Mouse (Mus musculus) embryonic facial prominence, embryonic 11.5 days (tissue): ENCODE measurements around the gene Ifit1bl2. TPM values are rescaled to one million over a fixed set of nuclear protein-coding genes. Genes with fewer than 3 reads are reported as not detected.

Source experiments
- ATAC-seq: fragments of 200-750 bp; cut with Nextera tagmentation; replicated peaks from 2 replicates; pipeline ENCODE4 v1.8.0; 2017; ENCODE audit warnings: low read depth; ENCODE audit not compliant: insufficient number of reproducible peaks, low FRiP score, low TSS enrichment
- DNase-seq: peaks from one replicate; pipeline ENCODE4 v3.0.0-alpha.2; 2015; ENCODE audit warnings: low spot score
- H3K27ac ChIP-seq: fragments of 300-500 bp; sonication (generic); replicated peaks from 2 replicates; pipeline ENCODE4 v1.5.1; 2014; ENCODE audit warnings: mild to moderate bottlenecking, low read depth, low read length, control low read depth
- H3K27me3 ChIP-seq: fragments of 300-500 bp; sonication (generic); 2 replicates; pipeline ENCODE4 v1.6.1; 2014; ENCODE audit warnings: mild to moderate bottlenecking, low read length, moderate library complexity, mixed read lengths; ENCODE audit not compliant: control insufficient read depth, insufficient read depth
- H3K36me3 ChIP-seq: fragments of 300-500 bp; sonication (generic); replicated peaks from 2 replicates; pipeline ENCODE4 v1.6.1; 2014; ENCODE audit warnings: low read depth, mild to moderate bottlenecking, low read length, moderate library complexity, mixed read lengths; ENCODE audit not compliant: control insufficient read depth, insufficient read depth
- H3K4me1 ChIP-seq: fragments of 300-500 bp; sonication (generic); 2 replicates; pipeline ENCODE4 v1.6.1; 2014; ENCODE audit warnings: low read length, mixed read lengths; ENCODE audit not compliant: control insufficient read depth, insufficient read depth
- H3K4me2 ChIP-seq: fragments of 300-500 bp; sonication (generic); 2 replicates; pipeline ENCODE4 v1.6.1; 2014; ENCODE audit warnings: low read depth, mild to moderate bottlenecking, control low read depth, low read length, moderate library complexity
- H3K4me3 ChIP-seq: fragments of 300-500 bp; sonication (generic); 2 replicates; pipeline ENCODE4 v1.5.1; 2014; ENCODE audit warnings: low read depth, low read length, control low read depth
- H3K9ac ChIP-seq: fragments of 300-500 bp; sonication (generic); replicated peaks from 2 replicates; pipeline ENCODE4 v1.6.1; 2014; ENCODE audit warnings: mild to moderate bottlenecking, control low read depth, low read length
- H3K9me3 ChIP-seq: fragments of 300-500 bp; sonication (generic); replicated peaks from 2 replicates; pipeline ENCODE4 v1.6.1; 2016; ENCODE audit warnings: mild to moderate bottlenecking, low read length, inconsistent platforms, mixed read lengths; ENCODE audit not compliant: control insufficient read depth
- WGBS: fragments of 180-500 bp; shearing (Covaris S2); extraction: QIAGEN DNeasy Blood & Tissue Kit; methylation state at CpG from one replicate; pipeline ENCODE4 v1.1.7; 2014; 5-methylcytosine and 5-hydroxymethylcytosine counted together
- polyA plus RNA-seq: library from polyadenylated mRNA; unstranded; fragments of >200 nt; fragmentation: Nextera tagmentation; extraction: Ambion mirVana; gene quantifications from 2 replicates; pipeline ENCODE4 v1.2.1, GENCODE M21; 2014

Ifit1bl2 gene
- polyA plus RNA-seq, 1 experiment from 2014 or later = 0.08 TPM

DNA sequence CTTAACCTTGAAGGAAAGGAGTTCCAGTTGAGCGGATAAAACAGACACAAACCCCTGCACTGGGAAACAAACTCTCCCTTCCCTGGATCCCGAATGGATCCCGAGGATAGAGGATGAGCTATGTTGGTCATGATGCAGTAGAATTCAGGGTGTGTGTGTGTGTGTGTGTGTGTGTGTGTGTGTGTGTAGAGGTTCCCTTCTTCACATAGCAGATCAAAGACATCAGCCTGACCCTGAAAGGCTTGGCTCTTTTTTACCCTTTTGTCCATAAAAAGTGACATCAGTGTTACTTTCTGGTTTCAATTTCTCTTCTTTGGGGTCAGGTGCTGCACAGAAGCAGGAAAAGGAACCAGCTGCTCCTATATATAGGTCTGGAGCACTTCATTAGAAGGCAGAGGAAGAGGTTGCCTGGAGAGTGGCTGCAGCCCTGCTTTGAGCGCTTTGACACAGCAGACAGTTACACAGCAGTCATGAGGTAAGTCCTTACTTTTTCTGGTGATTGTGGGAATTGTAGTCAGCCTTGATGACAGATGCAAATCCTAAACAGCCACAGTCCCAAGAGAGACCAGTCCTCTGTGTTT, 70.6 kb downstream of the Ifit1bl2 start:
- Histone ChIP-seq H3K4me3 (no peak overlapping the region), H3K36me3 (no peaks in the 10 kb centered on the region), H3K4me1 (no peaks in the 10 kb centered on the region), H3K9me3 (no peaks in the 10 kb centered on the region), H3K4me2 (no peak overlapping the region), H3K27ac (no peak overlapping the region), H3K9ac (no peak overlapping the region), H3K27me3 (no peaks in the 10 kb centered on the region)
- DNase-seq (no peak), ATAC-seq (no peak)
- WGBS = 72% methylated on average over 4 of the region's 4 CpGs

DNA sequence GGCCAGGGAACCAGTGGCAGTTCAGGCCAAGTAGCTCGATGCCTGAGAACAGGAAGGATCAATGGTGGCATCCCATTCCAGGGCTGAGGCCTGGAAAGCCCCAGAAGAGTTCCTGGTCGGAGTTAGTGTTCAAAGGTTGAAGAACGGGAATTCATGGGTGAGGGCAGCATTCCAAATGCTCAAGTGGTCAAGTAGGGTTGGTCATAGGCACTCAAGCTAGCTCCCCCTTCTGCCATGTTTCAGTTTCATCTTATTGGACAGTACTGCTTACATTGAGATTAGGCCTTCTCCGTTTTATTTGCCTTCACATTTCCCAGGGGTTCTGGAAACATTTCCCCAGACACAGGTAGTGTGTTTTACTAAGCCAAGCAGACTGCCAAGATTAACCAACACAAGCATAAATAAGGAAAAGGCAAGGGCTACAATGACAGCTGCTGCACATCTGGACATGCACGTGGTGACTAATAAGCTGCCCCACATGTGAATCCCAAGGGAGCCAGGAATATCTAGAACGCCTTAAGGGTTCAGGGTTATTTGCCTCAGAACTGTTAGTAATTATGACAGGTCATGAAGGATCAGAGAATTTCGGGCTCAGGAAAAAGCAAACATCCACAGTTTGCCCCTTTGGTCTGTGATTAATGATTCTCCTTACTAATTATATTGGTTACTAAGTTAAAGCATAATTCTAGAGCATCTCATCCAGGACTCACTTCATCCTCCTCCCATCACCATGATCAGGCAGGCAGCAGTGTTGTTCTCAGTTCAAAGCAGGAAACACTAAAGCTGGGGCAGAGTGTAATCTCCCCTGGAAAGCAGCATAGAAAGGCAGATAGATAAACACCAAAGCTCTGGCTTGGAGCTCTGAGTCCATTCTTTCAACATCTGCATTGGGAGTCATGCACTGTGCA, 71.3 kb downstream of the Ifit1bl2 start:
- H3K9ac ChIP-seq = no peak overlapping the region
- DNase-seq = no peak
- no peak overlapping the region for H3K4me2 ChIP-seq
- H3K27ac ChIP-seq = no peak overlapping the region
- WGBS = 59% methylated on average over 7 of the region's 7 CpGs
- no peaks in the 10 kb centered on the region for H3K9me3 ChIP-seq
- no peak overlapping the region for H3K4me3 ChIP-seq
- H3K27me3 ChIP-seq = no peaks in the 10 kb centered on the region
- no peaks in the 10 kb centered on the region for H3K4me1 ChIP-seq
- no peak for ATAC-seq
- H3K36me3 ChIP-seq = no peaks in the 10 kb centered on the region

Other genes starting within 250 kb of the Ifit1bl2 start
- gene Ch25h, start 165.6 kb downstream of the Ifit1bl2 start, polyA plus RNA-seq = 1.1 and 2.3 TPM in 2 replicates
- 34.8 and 35.6 TPM in 2 replicates for gene Lipa, start 113.3 kb downstream of the Ifit1bl2 start, polyA plus RNA-seq
- gene Ifit2, start 90.0 kb downstream of the Ifit1bl2 start, polyA plus RNA-seq = 12.2 and 12.5 TPM in 2 replicates
- 0.20 and 0.49 TPM in 2 replicates for gene Ifit3, start 57.2 kb downstream of the Ifit1bl2 start, polyA plus RNA-seq
- 0.33 TPM in 1 of 2 replicates, not detected in the other for gene Ifit1bl1, start 38.8 kb downstream of the Ifit1bl2 start, polyA plus RNA-seq
- gene Ifit3b, start 32.8 kb downstream of the Ifit1bl2 start, polyA plus RNA-seq = 0.22 TPM in 1 of 2 replicates, not detected in the other
- 0.29 and 0.40 TPM in 2 replicates for gene Ifit1, start 128 bp upstream of the Ifit1bl2 start, polyA plus RNA-seq
- 1.1 and 1.4 TPM in 2 replicates for gene Slc16a12, start 106.5 kb upstream of the Ifit1bl2 start, polyA plus RNA-seq
- 9.7 and 10.9 TPM in 2 replicates for gene Pank1, start 238.7 kb upstream of the Ifit1bl2 start, polyA plus RNA-seq